Mouse (Mus musculus) lung, adult 2 months (tissue): ENCODE results near the gene Fgf3.

Source experiments
- CTCF ChIP-seq: fragments of 200-500 bp; IDR thresholded peaks from 2 replicates; pipeline ENCODE4 v1.5.1; 2011; ENCODE audit warnings: mild to moderate bottlenecking, low read length, control low read depth; ENCODE audit not compliant: insufficient read depth
- POLR2A ChIP-seq: fragments of 200-500 bp; IDR thresholded peaks from 2 replicates; pipeline ENCODE4 v1.6.1; 2011; ENCODE audit warnings: low read depth, mild to moderate bottlenecking, control low read depth, low read length, borderline replicate concordance; ENCODE audit errors: extremely low read depth

- TF ChIP-seq CTCF (no peak), POLR2A (no peak)
Measured at GRCm38 (mm10) chr7:144858702-144859101, 20.8 kb downstream of the Fgf3 start.
